Mouse (Mus musculus) left cerebral cortex, postnatal 14 days (tissue): Measurements from ENCODE around the gene Man1c1. TPM values are rescaled to one million over a fixed set of nuclear protein-coding genes. Genes with fewer than 3 reads are reported as not detected.

Source experiments
- DNase-seq, 2 experiments: peaks; one replicate each; pipeline ENCODE4 v3.0.0; 2021 to 2022; ENCODE audit warnings: low spot score in 2 of 2, mixed read lengths in 1 of 2
- intact Hi-C: fragments of 180-260 bp; cut with DNase I; formaldehyde crosslinking; loops from one replicate; pipeline ENCODE4 v1.15.1; 2025
- total RNA-seq, 2 experiments: library from RNA; stranded (reverse); gene quantifications; 2 replicates each; pipeline ENCODE4 v1.2.3; 2021

Man1c1 gene
- total RNA-seq, 2 experiments from 2014 or later, result 33.7 to 38.0 TPM

DNA sequence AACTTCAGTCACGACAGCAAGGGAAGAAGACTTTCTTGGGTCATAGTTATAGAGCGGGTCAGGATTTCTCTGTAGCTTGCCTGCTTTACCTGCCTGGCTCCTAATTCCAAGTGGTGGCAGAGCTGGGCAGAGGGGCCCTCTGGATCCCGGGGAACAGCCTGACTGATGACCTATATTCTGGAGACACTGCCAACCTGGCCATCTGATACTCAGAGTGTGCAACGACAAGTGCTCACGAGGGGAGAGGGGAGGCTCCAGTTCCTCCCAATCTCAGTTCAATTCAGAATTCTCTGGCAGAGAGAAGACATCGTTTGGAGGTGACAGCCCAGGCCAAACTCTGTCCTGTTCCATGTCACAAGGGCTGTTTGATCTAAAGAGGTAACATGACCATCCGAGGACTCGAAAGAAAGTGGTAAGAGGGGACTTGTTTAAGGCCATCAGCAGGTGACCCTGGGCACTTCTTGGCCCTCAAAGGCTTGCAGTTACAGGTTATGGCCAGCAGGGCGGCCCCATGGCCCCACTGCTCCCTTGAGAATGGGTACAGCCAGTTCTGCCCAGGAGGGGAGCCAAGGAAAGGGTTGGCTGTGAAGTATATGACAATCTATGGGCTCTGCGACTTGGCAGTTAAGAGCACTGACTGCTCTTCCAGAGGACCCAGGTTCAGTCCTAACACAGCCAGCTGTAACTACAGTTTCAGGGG lies 113.7 kb downstream of the Man1c1 start:
- DNase-seq, result no peak
- intact Hi-C loops, result no loop called here

DNA sequence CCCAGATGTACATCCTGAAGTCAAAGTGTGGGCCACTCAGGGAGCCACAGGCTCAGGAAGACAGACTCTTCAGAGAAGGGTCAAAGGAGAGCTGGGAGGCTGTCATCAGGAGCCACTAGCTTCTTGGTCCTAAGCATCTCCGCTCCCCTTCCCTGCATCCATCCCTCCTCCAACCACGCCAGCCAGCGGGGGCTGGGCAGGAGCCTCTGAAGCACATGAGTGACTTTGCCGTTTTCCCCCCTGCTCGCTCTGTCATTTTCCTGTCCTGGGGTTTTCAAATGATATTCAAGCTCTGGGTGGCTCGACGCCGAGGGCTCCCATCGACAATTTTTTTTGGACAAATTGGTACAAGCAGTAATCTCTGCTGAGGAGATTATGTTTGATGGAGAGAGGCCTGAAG lies 114.3 kb downstream of the Man1c1 start:
- intact Hi-C loops, result no loop called here
- DNase-seq, result no peak

DNA sequence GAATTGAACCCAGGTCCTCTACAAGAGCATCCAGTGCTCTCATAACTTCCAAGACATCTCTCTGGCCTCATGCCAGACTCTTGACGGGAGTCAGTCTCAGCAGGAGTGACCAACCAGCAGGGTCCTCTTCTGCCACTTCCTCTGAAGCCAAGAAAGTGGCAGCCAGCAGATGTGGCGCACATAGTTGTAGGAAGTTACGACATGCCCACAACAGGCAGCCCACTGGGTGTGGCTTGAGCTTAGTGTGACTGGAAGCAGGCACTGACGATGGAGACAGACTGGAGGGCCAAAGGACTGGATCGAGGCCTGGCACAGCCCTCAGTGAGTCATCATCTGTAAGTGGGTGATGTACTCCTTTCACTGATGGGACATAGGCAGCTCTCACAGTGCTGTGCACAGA lies 115.1 kb downstream of the Man1c1 start:
- intact Hi-C loops, result no loop called here
- no peak for DNase-seq

DNA sequence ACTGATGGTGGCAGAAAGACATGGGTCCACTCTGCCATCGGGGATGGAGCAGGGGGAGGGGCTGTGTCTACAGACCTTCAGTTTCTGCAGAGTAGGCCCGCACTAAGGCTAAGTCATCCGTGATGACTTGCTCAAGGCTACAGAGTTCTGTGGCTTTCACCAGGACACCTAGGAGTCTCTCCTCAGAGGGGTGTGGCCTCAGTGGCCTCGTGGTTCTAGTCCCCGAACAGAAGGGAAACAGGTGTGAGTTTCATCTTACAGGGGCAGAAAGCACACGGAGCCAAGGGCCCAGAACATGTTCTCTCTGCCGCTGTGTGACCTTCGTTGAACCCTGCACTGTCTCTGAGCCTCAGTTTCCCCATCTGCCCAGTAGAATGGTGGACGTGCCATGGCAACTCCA lies 115.8 kb downstream of the Man1c1 start:
- DNase-seq, result no peak
- intact Hi-C loops, result no loop called here

DNA sequence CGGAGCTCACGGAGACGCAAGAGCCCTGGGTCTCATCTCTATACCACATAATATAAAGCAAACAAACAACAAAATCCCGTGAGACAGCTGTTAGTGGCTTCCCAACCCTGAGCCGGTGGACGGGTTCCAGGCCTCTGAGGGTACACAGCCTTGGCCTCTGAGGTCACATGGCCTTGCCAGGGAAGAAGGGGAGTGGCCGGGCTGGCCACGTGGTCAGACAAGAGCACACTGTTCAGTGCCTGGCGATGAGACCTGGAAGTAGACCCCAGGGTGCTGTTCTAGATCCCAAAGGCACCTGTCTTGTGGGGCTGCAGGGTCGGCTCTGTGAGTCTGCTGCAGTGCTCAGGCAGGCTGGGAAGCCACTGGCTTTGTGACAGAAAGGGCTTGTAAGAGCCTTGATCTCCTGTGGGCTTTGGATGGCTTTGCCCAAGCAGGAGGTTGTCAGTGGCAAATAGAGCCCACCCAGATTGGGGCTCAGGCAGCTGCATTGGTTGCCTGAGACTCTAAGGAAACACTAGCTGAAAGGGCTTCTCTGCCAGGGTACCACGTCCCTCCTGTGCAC lies 116.4 kb downstream of the Man1c1 start:
- no peak for DNase-seq
- intact Hi-C loops, result no loop called here

DNA sequence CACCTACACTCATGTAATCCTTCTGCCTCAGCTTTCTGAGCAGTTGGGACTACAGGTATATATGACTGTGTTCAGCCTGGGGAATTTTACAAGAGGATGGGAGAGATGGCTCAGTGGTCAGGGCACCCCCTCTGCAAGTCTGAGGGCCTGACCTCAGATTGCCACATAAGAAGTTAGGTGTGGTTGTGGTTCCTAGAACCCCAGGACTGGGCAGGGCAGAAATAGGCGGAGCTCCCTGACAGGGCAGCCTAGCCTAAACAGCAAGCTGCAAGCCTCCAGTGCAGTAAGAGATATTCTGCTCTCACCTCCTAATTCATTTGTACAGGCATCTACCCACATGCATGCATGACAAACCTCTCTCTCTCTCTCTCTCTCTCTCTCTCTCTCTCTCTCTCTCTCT lies 117.5 kb downstream of the Man1c1 start:
- DNase-seq, result no peak
- intact Hi-C loops, result no loop called here

DNA sequence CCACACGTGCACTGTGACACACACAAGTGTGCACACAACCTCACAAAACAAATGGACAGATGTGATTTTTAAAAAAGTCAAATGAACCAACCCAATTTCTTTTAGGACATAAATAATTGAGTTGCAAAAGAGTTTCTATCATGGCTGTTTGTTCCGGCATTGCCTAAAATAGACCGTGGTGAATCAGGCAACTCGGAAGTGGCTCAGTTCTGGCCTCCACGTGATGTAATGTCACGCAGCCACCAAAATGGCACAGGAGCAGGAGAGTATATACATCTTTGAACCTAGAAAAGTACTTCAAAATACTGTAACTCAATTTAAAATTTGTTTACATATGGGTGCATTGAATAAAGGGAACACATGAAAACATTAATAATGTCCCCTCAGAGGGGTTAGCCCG lies 118.0 kb downstream of the Man1c1 start:
- DNase-seq, result no peak
- intact Hi-C loops, result no loop called here

DNA sequence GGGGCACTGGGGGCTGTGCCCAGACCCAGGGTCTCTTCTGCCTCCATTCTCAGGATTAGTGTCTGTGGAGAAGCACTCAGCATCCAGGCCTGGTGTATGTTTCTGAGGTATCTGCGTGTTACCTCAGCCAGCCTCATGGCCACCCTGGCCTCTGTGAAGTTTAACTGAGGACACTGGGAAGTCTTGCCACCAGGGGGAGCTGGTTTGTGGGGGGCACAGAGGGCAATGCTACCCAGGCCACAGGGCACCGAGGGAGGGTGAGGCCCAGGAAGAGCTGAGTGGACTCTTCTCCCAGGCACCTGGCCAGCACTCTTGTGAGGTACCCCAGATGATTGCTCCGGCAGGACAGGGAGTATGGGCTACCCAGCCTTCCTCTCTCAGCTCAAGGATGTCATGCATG lies 120.6 kb downstream of the Man1c1 start:
- intact Hi-C loops, result loop anchor here (5.0 kb wide), 1 partner anchor 49 kb away; no protein-coding TSS in a partner anchor
- no peak for DNase-seq

DNA sequence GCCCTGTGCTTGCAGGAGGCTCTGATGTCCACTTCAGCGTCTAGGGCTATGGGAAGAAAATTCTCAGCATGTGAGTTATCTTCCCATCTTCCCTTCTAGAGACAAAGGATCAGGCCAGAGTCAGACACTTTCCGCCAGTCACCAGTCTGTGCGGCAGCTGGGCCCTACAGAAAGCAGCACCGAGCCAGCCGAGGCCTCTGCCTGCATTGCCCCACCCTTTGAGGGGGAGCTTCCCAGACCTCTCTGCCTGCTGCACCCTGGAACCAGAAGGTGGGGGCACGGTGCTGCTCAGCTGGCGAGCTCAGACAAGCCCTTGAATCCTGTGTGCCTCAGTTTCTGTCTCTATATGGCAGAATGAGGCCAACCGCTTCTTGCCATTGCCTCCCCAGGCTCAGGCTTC lies 122.7 kb downstream of the Man1c1 start:
- no peak for DNase-seq
- intact Hi-C loops, result loop anchor here (5.0 kb wide), 1 partner anchor 51 kb away; no protein-coding TSS in a partner anchor

DNA sequence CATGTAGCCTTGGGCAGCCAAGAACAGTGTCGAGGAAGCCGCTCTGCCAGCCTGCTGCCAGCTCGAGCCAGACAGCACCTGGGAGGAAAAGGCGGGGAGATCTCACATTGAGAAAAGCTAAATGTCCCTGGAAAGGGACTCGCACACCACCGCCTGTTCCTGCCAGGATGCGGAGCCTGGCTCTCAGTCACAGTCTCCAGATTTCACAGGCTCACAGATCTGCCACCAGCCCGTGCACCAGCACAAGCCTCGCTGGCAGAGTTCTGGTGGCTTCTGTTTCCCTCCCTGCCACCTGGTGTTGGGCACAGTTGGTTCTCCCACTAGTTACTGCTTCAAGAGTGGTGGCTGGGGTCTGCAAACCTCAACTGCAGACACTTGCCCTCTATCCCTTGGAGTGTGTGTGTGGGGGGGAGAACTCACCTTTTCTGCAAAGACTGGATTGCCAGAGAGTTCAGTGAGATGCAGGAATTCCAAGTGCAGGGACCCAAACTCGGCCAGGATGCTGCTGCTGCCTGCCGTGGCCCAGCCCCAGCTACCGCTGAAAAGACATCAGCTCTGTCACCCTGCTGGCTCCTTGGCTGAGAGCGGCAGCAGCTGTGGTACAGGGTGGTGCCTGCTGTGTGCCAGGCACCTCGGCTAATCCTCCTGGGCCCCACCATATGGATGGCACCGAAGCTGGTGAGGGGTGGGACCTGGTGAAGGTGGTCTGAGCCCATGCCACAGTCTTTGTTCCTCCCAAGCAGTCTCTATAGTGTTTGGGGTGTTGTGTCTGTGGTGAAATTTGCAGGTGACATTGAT lies 123.5 kb downstream of the Man1c1 start:
- peak; percentile 59 to 77 for DNase-seq
- intact Hi-C loops, result loop anchor here (5.0 kb wide), 1 partner anchor 52 kb away; no protein-coding TSS in a partner anchor

DNA sequence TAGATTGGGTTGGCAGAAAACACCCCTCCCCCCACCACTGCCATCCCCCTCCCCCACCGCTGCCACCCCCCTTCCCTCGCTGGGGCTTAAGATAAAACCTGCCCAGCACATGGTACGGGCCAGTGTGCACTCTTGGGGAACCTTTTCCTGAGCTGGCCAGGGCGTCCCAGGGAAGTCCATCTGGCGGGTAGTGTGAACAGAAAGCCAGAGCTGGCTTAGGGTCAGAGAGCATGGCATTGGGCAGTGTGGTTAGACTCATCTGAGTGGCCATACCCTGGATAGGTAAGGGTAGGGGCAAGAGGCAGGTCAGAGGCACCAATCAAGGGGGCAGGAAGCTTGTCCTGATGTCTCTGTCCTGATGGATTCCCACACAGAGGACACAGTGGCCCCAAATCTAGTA lies 124.5 kb downstream of the Man1c1 start:
- no peak for DNase-seq
- intact Hi-C loops, result loop anchor here (5.0 kb wide), 1 partner anchor 53 kb away; no protein-coding TSS in a partner anchor

DNA sequence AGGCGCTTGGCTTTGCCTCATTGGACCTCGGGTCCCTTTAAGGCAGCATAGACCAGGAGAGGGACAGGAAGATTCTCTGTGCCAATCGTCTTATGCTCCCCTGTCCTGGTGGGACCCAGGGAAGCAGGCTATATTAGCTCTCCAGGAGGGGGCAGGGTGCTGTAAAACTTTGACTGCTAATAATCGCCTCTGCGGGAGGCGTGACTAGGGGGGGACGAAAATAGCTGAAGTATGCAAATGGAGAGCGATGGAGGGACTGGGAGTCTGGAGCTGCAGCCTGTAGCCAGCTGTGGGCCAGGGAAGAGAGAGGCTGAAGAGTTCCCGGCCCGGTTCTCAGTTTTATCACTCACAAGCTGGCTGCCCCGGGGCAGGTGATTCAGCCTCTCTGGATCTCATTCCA lies 124.9 kb downstream of the Man1c1 start:
- no peak for DNase-seq
- intact Hi-C loops, result no loop called here

DNA sequence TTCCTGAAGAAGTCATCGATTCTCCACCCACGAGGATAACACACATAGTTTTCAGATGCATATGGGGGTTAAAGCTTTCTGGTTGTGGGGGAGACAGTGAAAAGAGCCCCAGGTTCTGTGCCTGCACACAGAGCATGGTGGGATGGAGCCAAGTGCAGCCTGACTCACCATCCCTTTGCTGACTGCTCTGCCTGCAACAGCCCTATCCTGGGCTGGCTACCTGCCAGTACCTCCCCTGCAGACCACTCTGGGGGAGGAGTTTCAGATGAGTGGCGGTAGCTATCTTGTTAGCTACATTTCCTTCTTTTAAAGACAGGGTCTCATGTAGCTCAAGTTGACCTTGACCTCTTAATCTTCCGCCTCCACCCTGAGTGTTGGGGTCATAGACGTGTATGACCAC lies 125.7 kb downstream of the Man1c1 start:
- peak in 1 of 2 experiments; percentile 44 for DNase-seq
- intact Hi-C loops, result no loop called here

DNA sequence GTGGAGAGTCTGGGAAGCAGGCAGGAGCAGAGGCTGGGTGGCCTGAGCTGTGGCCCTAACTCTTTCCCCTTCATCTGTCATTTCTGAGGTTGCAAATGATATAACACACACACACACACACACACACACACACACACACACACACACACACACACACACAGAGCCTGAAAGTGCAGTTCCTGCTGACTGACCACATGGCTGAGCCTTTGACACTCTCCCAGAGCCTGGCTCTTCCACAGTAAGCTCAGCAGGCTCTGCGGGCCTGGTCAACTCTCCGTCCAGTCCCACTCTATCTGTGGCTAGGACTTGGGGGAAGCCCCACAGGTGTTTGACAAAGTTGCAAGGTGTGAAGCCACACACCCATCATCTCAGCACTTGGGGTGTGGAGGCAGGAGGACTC lies 126.8 kb downstream of the Man1c1 start:
- intact Hi-C loops, result no loop called here
- DNase-seq, result no peak

DNA sequence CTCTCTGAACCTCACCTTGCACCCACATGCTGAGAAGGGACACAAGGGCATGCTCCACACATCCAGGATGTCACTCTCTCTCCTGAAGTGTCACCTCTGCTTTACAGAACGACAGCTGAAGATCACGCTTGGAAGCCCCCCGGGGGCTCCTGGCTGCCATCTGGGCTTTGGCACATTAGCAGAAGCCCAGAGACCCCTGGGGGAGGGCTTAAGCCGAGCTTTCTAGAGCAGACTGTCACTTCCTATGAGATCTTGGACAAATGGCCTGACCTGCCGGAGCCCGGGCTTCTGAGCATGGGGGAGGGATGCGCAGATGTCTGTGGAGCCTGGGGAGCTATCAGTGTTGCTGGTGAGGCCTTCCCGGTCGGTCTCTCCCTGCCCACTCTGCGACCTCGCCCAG lies 128.6 kb downstream of the Man1c1 start:
- intact Hi-C loops, result no loop called here
- DNase-seq, result no peak

DNA sequence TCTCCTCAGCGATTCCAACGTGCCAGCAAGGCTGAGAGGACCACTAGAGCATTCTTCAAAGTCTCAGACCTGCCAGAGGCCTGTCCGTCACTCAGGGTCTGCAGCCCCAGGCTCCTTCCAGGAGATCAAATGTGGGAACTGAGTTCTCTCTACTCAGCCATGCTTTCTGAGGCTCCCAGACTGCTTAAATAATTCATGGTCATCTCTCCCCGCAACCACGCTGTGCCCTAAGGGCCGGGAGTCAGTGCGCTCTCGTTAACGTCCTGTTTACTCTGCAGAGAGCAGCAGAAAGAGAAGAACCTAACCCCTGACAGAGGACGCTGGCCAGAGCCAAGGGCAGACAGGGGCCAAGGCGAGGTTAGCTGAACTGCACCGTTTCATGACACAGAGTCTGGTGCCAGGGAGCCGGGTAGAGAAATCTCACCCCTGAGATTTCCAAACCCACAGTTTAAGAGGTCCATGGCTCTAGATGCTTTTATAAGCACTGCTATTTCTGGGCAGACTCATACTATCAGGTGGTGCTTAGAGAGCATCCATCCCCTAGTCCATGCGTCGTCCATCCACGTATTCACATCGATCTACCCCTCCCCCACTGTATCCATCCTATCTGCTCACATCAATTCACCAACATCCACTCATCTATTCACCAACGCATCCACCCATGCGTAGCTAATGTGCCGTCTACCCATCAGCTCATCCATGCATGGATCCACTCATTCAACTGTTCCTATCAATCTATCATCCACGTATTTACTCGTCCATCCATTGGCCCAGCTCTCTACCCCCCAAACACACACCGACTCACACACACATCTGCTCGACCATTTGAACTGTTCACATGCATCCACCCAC lies 131.4 kb downstream of the Man1c1 start:
- intact Hi-C loops, result no loop called here
- DNase-seq, result no peak

DNA sequence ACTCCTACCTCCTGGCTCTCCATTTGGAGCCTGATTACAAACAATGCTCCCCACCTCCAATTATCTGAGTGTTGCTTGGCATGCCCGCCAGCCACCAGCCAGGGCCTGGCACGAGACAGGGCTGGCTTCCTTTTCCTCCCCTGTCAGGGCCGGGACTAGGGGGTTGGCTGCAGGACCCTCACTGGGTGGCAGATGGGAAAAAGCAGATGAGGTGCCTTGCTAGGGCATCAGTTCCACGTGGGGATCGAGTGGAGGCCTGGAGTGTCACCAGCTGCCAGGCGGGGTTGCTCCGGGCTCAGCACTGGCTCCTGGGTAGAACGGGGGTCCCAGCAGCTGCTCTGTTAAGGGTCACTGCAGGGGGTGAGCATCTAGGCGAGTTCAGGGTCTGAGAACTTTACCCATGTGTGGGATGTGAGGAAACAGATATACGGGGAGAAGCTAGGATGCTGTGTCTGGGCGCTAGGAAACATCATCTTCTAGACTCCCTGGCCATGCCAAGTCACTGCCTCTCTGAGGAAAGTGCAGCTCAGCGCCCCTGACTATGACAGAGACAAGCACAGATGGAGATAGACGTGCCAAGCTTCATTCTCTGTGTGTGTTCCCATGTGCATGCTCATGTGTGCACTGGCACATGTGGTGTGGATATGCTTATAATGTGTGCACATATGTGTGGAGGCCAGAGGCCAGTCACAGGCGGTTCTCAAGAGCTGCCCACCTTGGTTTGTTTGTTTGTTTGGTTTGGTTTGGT lies 133.2 kb downstream of the Man1c1 start:
- intact Hi-C loops, result no loop called here
- DNase-seq, result no peak

DNA sequence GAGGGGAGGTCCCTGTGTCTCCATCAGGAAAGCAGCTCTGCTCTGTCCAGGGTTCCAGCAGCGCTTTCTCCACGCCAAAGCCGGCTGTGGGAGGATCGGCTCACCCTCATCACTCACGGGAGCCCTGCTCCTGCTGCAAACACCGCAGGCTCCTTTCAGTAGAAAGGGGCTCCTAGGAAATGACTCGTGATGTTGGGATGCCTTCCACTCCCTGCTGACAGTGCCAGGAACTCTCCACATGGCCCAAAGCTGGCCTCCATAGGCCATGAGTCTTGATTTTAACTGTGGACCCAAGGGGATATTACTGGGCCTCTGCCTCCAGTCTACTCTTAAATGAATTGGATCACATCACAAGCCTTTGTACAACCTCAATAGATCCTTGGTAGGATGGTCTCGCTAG lies 134.3 kb downstream of the Man1c1 start:
- DNase-seq, result no peak
- intact Hi-C loops, result no loop called here

DNA sequence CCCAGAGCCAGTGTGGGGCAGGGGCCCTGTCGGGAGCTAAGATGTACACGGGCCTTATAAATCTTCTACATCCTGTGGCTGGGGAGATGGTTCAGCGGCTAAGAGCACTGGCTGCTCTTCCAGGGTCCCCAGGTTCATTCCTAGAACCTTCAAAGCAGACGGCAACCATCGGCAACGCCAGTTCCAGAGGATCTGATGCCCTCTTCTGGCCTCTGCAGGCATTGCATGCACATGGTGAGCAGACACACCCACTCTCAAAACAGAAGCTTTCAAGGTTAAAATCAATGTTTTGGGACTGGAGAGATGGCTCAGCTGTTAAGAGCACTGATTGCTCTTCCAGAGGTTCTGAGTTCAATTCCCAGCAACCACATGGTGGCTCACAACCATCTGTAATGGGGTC lies 134.9 kb downstream of the Man1c1 start:
- intact Hi-C loops, result no loop called here
- no peak for DNase-seq
